In the genomic region with DNA sequence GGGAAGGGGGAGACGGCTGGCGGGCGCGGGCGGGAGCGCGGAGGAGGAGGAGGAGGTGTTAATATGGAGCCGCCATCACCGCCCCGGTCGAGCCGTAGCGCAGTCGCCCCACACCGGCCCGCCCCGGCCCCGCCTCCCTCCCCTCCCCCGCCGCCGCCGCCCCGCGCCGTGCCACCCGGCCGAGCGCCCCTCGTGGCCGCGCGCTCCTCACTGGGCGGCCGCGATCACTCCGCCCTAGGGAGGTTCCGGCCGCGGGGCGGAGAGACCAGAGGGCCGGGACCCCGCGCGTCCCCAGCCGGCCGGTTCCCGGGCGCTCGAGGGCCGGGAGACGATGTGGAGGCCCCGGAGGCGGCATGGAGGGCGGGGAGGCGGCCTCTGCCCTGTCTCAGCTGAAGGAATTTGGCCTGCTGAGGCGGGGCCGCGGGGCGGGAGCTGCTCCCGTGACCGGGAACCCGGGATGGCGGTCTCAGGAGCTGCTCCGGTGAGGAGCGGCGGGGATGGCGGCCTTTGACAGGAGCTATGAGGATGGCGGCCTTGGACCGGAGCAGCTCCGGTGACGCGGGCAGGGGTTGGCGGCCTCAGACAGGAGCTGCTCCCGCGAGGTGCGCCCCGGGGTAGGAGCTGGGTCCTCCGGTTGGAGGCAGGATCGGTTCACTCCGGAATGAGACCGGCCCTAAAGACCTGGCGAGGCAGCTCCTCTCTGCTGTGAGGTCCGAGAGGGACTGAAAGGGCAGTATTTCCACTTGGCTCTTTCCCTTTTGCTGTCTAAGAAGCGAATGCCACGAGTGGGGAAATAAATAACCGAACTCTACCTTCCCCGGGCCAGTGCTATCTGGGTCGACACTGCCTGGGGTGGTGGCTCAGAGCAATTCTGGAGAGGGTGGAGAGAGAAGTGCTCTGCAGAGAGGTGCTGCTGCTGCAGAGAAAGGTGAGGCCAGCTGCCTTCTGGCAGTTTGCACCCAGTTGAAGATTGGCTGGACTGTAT, we compare ENCODE assay signal across 1 mouse cellular context.
TF ChIP-seq lines count a peak whose summit lies in the region.

A gene (minus strand): TSS at position 137 of the 985 bp plus-strand sequence.

TF ChIP-seq in CH12.LX, 34 proteins besides CTCF, POLR2A, EP300 and RAD21:
- peak; percentile 94 for TF ChIP-seq UBTF (IDR thresholded peaks at IDR 0.05; ENCODE audit: low read depth, low read length)
- TF ChIP-seq NRF1 (IDR thresholded peaks at IDR 0.05; ENCODE audit: low read depth, low read length): peak; percentile 55; the same call in 1 of the 2 replicates
- TF ChIP-seq ZMIZ1 (IDR thresholded peaks at IDR 0.05; ENCODE audit: low read depth, low read length): no peak
- TF ChIP-seq USF1 (IDR thresholded peaks at IDR 0.05; ENCODE audit: low read depth, low read length): no peak
- peak; percentile 39; the same call in 1 of the 2 replicates for TF ChIP-seq MXI1 (IDR thresholded peaks at IDR 0.05; ENCODE audit: low read depth, low read length)
- TF ChIP-seq BHLHE40 (IDR thresholded peaks at IDR 0.05; ENCODE audit: low read depth, low read length): peak; percentile 38; the same call in 1 of the 2 replicates
- TF ChIP-seq E2F4 (IDR thresholded peaks at IDR 0.05; ENCODE audit: insufficient replicate concordance, low read depth, low read length): no peak
- 0 out of 2 replicates have a peak, but pooled peaks have one; percentile 49 for TF ChIP-seq NELFE (IDR thresholded peaks at IDR 0.05; ENCODE audit: low read depth, low read length)
- no peak for TF ChIP-seq TBP (conservative IDR thresholded peaks at IDR 0.05; ENCODE audit: low read depth, low read length)
- no peak for TF ChIP-seq JUN (IDR thresholded peaks at IDR 0.05; ENCODE audit: insufficient read depth, low read depth, low read length)
- TF ChIP-seq MAX (IDR thresholded peaks at IDR 0.05; ENCODE audit: low read length): no peak
- peak; percentile 47; the same call in 1 of the 2 replicates for TF ChIP-seq SIN3A (IDR thresholded peaks at IDR 0.05; ENCODE audit: low read length)
- TF ChIP-seq ELF1 (IDR thresholded peaks at IDR 0.05; ENCODE audit: low read depth, low read length): no peak
